Mouse (Mus musculus) cerebellum, adult 2 months (tissue): ENCODE data around the gene Hils1. TPM values are rescaled to one million over a fixed set of nuclear protein-coding genes. Genes with fewer than 3 reads are reported as not detected.

Experiments used
- DNase-seq, 2 experiments: peaks; one replicate each; pipeline ENCODE4 v3.0.0; 2021
- H3K27ac ChIP-seq: fragments of 200-500 bp; 2 replicates; pipeline ENCODE4 v1.5.1; 2012; ENCODE audit warnings: low read length, control low read depth, inconsistent platforms; ENCODE audit not compliant: insufficient read depth
- H3K27me3 ChIP-seq: fragments of 200-500 bp; 2 replicates; pipeline ENCODE4 v1.6.1; 2012; ENCODE audit warnings: inconsistent platforms, mild to moderate bottlenecking, low read length, moderate library complexity; ENCODE audit not compliant: control insufficient read depth, insufficient read depth
- H3K4me1 ChIP-seq: fragments of 200-500 bp; 2 replicates; pipeline ENCODE4 v1.6.1; 2011; ENCODE audit warnings: low read length; ENCODE audit not compliant: control insufficient read depth, insufficient read depth
- H3K4me3 ChIP-seq: fragments of 200-500 bp; replicated peaks from 2 replicates; pipeline ENCODE3; 2011; ENCODE audit warnings: mild to moderate bottlenecking, low read depth, low read length, control low read depth; ENCODE audit not compliant: insufficient read depth
- CTCF ChIP-seq: fragments of 200-500 bp; IDR thresholded peaks from 2 replicates; pipeline ENCODE4 v1.5.1; 2011; ENCODE audit warnings: low read depth, mild to moderate bottlenecking, control low read depth, low read length, moderate library complexity, borderline replicate concordance; ENCODE audit not compliant: insufficient read depth
- POLR2A ChIP-seq: fragments of 200-500 bp; IDR thresholded peaks from 2 replicates; pipeline ENCODE4 v1.6.1; 2011; ENCODE audit warnings: low read length, control low read depth, borderline replicate concordance; ENCODE audit not compliant: insufficient read depth
- WGBS: fragments of 180-500 bp; shearing (Covaris S2); methylation state at CpG from one replicate; pipeline ENCODE4 v1.1.7; 2018; 5-methylcytosine and 5-hydroxymethylcytosine counted together
- polyA plus RNA-seq: library from polyadenylated mRNA; depleted of rRNA; stranded (reverse); fragments of >200 nt; gene quantifications from 2 replicates; pipeline ENCODE4 v1.2.3, GENCODE M21; 2012

Hils1 gene
- polyA plus RNA-seq, 1 experiment = not detected

- Histone ChIP-seq H3K4me1 (peaks cover 55% of the 10 kb centered on the region), H3K27ac (peak overlapping the region; percentile 20), H3K27me3 (no peaks in the 10 kb centered on the region), H3K4me3 (no peak overlapping the region)
- WGBS = 37% methylated on average over 12 of the region's 12 CpGs
- TF ChIP-seq POLR2A (no peak), CTCF (no peak)
- peak; percentile 29 to 59 for DNase-seq
These were observed 36.9 kb downstream of the Hils1 start for GRCm38 (mm10) chr11:95004136-95004936.

GRCm38 (mm10) chr11:95004937-95005198 is 37.5 kb downstream of the Hils1 start:
- TF ChIP-seq POLR2A (no peak), CTCF (no peak)
- peak overlapping the region; percentile 20; the same call in 1 of the 2 replicates for H3K27ac ChIP-seq
- H3K4me1 ChIP-seq = peaks cover 50% of the 10 kb centered on the region
- 8% methylated on average over 6 of the region's 6 CpGs for WGBS
- peak in 1 of 2 experiments; percentile 66 for DNase-seq
- no peak overlapping the region for H3K4me3 ChIP-seq
- no peaks in the 10 kb centered on the region for H3K27me3 ChIP-seq

- DNase-seq = peak; percentile 30 to 39
These were observed 38.6 kb downstream of the Hils1 start for GRCm38 (mm10) chr11:95006038-95006437.

GRCm38 (mm10) chr11:95006525-95007219 is 39.3 kb downstream of the Hils1 start:
- H3K27ac ChIP-seq = 0 out of 2 replicates have a peak overlapping the region, but pooled peaks have one; percentile 6
- 4% methylated on average over 27 of the region's 27 CpGs for WGBS
- TF ChIP-seq CTCF (no peak), POLR2A (no peak)
- DNase-seq = peak; percentile 67 to 74
- peak overlapping the region; percentile 43 for H3K4me3 ChIP-seq
- peaks cover 36% of the 10 kb centered on the region for H3K4me1 ChIP-seq
- H3K27me3 ChIP-seq = no peaks in the 10 kb centered on the region

More at GRCm38 (mm10) chr11:95006038-95006437, 38.6 kb downstream of the Hils1 start:
- Histone ChIP-seq H3K27ac (no peak overlapping the region), H3K4me3 (no peak overlapping the region), H3K27me3 (no peaks in the 10 kb centered on the region), H3K4me1 (peaks cover 39% of the 10 kb centered on the region)
- TF ChIP-seq CTCF (no peak), POLR2A (no peak)
- 31% methylated on average over 4 of the region's 4 CpGs for WGBS

- no peaks in the 10 kb centered on the region for H3K27me3 ChIP-seq
- no peak for DNase-seq
- no peak overlapping the region for H3K27ac ChIP-seq
- TF ChIP-seq CTCF (no peak), POLR2A (0 out of 2 replicates have a peak, but pooled peaks have one; percentile 14)
- no peak overlapping the region for H3K4me3 ChIP-seq
- H3K4me1 ChIP-seq = peaks cover 31% of the 10 kb centered on the region
- 72% methylated on average over 3 of the region's 3 CpGs for WGBS
These were observed 40.0 kb downstream of the Hils1 start for GRCm38 (mm10) chr11:95007418-95007817.

- 13% methylated on average over 15 of the region's 15 CpGs for WGBS
- H3K27me3 ChIP-seq = no peaks in the 10 kb centered on the region
- peak overlapping the region; percentile 81 for H3K4me3 ChIP-seq
- H3K4me1 ChIP-seq = peaks cover 35% of the 10 kb centered on the region
- peak overlapping the region; percentile 46 for H3K27ac ChIP-seq
- no peak for DNase-seq
- TF ChIP-seq POLR2A (no peak), CTCF (no peak)
These were observed 41.6 kb downstream of the Hils1 start for GRCm38 (mm10) chr11:95008661-95009628.

GRCm38 (mm10) chr11:95009629-95010014 is 42.2 kb downstream of the Hils1 start, which contains the start of gene Samd14:
TSS of gene Samd14 (plus strand) at chr11:95009879.
- peak within 1 kb of the TSS; percentile 85 for H3K27ac ChIP-seq
- peak within 1 kb of the TSS; percentile 81 for H3K4me3 ChIP-seq
- peaks cover 31% of the 10 kb centered on the region for H3K4me1 ChIP-seq
- under 1% methylated on average over 31 of the region's 32 CpGs for WGBS
- DNase-seq = peak; percentile 76 to 79
- no peak for TF ChIP-seq CTCF
- no peak for TF ChIP-seq POLR2A
- no peaks in the 10 kb centered on the region for H3K27me3 ChIP-seq
